Mouse (Mus musculus) gastrocnemius, postnatal 25 days (tissue): Measurements from ENCODE around the gene Hivep2. TPM values are rescaled to one million over a fixed set of nuclear protein-coding genes. Genes with fewer than 3 reads are reported as not detected.

Source experiments
- DNase-seq: peaks from one replicate; pipeline ENCODE4 v3.0.0; 2022
- total RNA-seq, 2 experiments: library from RNA; stranded (reverse); gene quantifications; 1 replicate in 1 of 2; 2 replicates in 1 of 2; pipeline ENCODE4 v1.2.3; 2021

Gene Hivep2
- total RNA-seq, 2 experiments from 2014 or later: 32.0 to 41.5 TPM

DNA sequence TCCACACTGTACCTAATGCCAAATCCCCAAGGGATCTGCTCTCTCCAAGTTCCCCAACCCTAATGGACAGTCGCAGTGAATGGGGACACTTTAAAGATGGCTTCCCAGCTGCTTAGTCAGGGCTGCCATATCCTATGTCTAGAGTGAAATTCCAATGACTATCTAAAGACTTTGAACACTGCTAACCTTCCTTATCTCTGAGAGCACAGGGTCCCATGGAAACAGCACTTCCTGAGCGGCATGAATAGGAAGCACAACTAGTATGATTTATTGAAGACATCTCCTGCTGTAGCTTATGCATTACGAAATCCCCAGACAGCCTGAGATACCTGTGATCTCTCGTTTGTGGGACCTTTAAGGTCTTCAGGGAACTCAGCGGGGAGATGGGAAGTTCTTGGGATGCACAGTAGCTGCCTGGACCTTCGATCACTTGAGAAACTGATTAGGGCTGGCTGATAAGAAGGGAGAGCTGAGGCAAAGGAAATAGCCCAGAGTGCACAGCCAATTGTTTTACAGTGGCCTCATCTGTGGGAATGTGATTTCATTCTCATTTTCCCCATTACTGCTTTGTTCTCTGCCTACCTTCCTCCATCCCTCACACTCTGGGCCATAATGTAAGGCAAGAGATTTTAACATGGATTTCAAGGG lies 202.4 kb downstream of the Hivep2 start:
- DNase-seq: no peak

DNA sequence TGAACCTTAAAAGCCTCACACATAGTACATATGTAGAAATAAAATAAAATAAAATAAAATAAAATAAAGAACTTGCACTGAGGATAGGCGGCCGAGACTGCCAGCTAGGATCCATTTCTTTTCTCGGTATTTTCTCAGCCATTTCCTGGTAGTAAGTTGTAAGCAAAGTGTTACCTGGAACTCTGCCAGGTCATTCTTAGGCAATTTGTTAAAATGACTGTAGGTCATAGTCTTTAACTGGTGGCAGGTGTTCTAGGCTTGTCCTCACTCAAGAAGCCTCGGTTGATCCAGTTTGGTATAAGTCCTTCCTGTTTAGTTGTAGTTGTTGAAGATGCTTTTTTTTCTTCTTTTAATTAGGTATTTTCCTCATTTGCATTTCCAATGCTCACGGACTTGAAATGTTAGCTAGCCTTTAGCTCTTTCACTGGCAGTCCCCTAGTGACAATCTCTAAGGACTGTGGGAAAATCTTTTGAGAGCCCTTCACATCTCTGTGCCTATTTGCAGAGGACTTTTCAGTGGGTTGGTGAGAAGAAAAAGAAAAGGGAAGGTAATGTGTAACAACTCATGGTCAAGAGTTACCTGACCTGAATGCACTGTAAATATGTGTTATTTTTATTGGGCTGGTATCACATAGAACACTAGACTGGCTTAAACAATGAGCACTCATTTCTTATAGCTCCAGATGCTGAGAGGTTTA lies 203.1 kb downstream of the Hivep2 start:
- DNase-seq: no peak

DNA sequence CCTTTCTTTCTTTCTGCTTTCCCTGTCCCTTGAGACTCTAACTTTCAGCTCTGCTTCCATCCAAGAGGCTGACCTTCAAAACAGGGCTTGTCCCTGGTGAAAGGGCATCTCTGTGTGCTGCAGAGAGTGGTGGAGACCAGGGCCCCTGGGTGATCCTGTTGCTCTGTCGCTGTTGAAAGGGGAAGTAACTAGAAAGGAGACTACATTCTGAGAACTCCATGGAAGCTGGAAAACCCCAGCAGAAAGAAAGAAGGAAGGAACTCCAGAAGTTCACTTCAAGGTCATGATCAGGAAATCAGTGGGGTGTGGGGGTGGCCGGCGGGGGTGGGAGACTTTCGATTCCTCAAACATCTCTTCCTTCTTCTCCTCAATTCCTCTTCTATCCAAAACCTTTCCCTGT lies 208.2 kb downstream of the Hivep2 start:
- DNase-seq: no peak

DNA sequence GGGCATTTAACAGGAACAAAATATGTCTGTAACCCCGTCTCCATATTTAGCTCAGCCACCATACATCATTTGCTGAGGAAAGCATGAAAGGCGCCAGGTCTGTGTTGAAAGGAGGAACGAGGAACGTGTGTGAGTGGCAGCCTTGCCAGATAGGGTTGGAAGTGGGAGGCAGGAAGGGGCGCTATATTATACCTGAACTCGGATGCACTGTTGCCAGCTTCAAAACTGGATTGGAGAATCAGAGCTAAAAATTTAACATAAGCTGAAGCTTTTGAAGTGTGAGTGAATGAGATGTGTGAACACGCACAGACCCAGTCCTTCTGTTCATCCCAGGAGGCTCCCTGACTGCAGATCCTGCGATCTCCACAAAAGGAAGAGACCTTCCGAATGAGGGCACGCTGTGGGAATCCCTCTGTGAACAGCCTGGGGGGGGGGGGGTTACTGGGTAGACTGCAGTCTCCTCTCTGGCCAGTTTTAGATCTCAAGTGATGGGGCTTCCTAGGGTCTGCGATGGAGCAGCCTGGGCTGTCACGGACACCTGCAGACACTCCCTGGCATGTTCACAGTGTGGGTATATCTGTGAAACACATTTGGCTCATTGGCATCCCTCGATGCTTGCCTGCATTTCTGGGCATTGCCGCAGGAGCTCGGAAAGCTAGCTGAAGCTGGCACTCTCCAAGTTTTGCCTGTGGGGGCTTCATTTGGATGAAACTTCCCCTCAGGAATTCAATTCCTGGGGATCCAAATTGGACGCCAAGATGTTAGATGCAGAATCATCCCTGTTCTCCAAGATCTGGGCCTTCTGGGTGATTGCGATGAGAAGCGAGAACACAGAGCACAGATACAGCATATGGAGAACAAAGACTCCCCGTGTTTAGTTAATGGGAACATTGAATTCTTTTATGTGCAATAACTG lies 213.8 kb downstream of the Hivep2 start:
- no peak for DNase-seq

DNA sequence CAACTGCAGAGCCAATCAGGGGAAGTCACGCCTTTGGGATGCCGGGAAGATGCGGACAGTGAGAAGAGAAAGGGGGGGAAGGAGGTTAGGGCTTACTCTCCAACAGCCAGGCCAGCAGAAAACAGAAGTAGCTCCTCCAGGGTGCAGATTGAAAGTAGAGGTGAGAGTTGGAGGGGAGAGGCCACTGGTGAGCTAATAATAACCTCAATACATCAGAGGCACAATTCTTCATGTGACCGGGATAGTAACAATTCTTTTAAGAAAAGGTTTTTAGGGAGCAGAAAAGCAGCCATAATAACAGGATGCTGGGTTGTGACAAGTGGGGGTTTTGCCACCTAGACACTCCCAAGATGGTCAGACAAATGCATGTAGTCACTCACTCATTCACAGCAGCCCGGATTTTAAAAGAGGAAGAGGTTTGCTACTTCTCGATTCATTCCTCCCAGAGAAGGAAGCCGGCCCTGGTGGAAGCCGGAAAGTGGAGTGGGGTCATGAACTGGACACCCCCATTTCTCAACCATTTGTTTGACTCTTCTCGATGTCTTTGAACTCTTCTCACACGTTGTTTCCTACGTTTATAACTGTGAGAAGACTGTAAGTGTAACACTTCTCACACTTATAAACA lies 220.6 kb downstream of the Hivep2 start:
- no peak for DNase-seq

DNA sequence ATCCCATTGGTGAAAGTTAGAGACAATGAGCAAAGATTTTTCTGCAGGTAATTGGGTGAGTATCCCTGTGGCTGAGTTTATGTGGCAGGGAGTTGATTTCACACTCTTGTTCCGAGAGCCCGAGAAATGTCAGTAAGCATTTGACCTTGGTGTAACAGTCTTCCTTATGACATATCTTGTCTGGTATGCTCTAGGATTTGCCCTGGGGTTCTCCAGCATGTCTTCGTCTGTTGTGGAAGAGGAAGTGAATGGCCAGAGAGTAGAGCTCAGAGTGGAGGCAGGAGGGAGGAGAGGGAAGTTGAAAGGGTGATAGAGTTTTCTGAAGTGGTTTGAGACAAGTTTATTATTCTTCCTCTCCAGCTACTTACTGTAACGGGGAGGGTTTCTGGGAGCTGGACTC lies 223.2 kb downstream of the Hivep2 start:
- no peak for DNase-seq

DNA sequence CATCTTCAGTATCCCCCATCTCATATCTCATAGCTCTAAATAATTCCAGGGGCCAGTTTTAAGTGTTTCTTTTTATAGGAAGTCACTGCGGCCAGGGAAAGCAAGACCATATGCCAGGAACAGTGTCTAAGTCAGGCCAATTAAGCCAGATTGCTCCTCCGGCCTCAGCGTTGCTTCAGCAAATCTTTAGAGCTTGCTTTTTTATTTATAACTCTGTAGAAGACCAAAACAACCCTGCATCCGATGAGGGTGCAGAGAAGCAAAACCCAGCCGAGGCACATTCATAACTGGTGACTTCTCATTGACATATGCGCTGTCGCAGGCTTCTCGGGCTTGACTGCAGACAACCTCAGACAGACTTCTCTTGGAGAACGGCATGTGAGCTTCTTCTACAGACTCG lies 225.3 kb downstream of the Hivep2 start:
- peak; percentile 27 for DNase-seq

DNA sequence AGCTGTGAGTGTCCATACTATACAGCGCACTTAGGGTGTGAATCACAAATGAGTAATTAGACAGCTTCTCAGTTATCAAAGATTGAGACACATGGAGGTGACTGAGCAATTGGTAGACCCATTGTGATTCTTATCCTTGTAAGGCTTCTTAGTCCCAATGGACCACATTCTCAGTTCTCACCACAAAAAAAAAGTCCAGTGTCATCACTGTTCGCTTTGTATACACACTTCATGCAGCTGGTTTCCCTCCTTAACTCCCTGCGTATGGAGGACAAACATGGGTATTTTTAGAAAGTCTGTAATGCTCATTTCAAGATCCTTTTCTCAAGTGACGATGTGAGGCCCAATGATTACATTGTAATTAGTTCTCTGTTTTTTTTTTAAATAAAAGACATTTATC lies 226.3 kb downstream of the Hivep2 start:
- DNase-seq: no peak

DNA sequence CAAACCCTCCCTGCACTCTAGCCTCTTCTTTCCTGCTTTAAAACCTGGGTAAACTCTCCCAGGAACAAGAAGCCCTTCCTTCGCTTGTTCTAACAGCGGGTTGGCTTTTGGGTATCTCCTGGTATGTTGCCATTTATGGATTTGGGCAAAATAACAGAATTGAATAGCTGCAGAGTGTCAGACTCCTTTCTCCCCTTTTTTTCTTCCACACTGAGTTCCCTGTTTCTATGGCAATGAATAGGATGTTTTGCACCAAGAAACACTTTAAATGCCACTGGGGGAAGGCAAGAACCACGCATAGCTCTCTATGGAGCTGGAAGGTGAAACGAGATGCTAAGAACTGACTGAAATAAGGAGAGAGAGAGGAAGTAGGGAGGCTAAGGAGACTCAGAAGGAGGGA lies 227.8 kb downstream of the Hivep2 start:
- no peak for DNase-seq

DNA sequence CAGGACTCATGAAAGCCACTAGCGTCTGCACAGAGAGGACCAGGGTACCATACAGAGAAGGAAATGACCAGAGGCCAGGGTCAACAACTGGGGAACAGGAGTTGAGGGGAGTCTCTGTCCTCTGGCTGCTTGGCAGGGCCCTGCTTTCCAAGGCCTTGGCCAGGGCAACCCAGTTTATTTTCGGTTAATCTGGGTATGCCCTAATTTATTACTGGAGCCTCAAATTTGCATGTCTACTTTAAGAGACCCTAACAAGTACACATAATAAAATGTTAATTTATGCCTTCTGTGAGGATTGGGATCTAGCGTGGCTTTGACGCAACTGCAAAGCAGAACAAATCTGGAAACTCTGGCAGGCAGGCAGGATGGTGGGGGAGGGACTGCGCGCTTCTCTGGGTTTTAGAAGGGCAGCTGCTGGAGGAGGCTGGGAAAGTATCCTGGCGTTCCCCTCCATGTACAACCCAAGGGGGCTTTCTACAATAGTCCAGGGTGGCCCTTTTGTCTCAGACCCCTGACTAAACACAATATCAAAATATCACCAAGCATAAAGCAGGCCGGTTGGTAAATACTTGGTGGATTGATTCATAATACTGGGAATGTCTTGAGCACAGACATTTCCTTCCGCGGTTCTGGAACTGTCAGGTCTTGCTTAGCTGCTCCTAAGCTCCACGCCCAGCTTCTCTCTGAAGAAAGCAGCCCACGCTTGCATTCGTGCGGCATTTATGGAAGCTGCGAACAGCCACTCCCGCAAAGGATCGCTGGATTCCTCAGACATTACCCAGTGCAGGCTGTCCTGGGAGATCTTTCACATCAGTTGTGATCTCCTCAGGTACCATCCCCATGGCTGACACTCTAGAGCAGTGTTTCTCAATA lies 230.1 kb downstream of the Hivep2 start:
- DNase-seq: no peak

DNA sequence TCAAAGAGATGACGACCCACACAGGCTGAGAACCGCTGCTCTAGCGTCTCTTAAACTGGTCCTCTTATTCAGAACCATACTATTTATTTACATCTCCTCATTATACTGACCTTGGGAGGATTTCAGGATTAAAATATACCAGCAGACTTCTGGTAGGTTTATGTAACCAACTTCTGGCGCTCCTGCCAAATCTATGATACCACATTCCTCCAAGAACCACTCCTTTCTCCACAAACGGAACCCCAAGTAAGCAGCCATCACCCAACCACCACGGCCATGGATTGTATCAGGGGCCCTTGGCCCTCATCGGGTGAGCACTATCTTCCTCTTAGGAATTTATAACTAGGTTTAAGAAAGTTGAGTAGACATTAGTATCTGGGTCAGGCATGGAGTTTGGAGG lies 230.9 kb downstream of the Hivep2 start:
- no peak for DNase-seq

DNA sequence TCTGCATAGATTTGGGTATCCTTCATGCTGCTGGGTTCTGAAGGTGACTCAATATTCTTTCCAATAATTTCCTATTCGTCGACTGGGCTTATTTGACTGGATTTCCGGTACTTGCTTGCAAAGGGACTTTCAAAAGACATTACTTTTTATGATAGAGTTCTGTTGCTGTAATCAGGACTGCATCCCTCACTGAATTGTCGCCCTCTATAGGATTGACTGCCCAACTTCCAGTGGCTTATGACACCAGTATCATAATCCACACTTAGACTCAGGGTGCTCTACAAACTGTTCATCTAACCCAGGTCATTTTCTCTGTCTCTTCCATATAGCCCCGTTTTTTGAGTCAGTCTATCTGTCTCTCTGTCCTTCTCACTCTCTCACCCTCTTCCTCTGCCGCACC lies 231.4 kb downstream of the Hivep2 start:
- DNase-seq: no peak

DNA sequence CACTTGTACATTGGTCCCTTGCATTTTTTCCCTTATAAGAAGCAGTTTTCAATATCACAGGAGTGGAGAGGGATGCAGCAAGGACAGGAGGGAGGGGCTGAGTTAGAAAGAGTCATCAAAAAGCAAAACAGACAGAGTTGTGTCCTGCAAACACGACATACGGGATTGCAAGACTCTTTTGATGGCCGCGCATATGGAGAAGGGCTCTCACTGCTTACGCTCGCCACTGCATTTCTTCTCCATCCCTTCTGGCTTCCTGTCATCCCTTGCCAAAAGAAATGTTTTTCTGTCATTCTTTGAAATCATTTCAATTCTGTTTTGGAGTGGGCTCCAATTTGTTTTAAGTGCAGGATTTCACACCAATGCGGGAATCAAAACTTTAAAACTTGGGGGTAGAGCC lies 233.5 kb downstream of the Hivep2 start:
- no peak for DNase-seq

DNA sequence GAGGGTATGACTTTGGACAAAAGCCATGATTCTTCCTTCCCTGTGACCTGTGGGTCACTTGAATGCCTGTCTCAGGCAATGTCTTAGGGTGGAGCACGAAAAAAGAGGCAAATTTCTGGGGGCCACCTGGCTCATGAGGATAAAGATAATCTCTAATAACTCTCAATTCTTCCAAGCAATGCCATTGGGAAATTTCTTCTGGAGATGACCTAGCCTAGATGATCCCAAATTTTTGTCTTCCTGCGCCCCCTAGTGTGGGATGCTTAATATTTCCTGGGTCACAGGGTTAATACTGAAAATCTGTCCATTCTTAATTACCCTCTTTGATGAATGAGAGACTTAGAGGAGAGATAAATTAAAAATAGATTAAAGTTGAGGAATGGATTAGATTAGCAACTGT lies 234.4 kb downstream of the Hivep2 start:
- DNase-seq: no peak

Other genes starting within 250 kb of the Hivep2 start
- gene Aig1, start 97.1 kb upstream of the Hivep2 start, total RNA-seq: 10 to 100 TPM; 19.5 to 22.7 TPM